Comparison of ENCODE assay signal across 10 mouse cellular contexts in the genomic region with DNA sequence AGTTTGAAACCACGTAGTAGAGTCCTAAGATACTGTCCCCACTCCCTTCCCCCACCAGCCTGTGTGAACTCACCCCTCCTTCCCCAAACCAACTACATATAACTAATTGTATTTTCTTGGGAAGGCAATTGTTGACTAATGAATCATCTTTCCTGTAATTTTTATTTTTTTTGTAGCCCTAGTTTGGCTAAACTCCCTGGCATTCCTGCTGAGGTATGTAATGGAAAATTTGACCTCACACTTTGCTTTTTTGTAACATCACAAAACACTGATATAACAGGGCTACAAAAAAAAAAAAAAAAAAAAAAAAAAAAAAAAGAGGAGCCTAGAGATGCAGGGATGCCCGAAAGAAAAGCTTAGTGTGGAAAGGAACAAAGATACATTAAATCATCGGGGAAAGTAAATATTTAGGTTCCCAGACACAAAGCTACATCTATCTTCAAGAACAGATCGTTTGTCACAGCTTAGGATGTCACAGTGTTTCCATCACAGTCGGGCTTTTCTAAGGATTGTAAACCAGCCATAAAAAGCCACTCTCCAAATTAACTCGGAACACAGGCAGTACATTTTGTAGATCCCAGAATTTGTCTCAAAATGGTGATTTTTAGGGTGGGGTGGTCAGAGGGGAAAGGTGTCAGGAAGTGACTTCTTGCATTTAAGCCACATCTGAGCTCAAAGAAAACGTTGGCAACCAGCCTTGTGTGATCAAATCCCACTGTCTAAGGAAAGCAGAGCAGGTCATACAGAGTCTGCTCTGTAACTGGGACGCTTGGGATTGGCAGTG.
A peak's percentile ranks its signal among the peaks of the same experiment; 100 is the strongest.
DNase-seq lines count a peak whose midpoint lies in the region; ATAC-seq and TF ChIP-seq lines count a peak whose summit lies in the region.
"Had no signal": no experiment of that assay in that cellular context is flagged by ENCODE, and none has a peak within 500 bp of the region (broad histone marks: within the 10 kb centered on the region; RNA-seq: fewer than 3 reads in every experiment).

No protein-coding gene starts in this region.

- no peak overlapping the region for H3K27ac ChIP-seq in midbrain, postnatal 0 days (ENCODE audit: low read depth, low read length)
- H3K27ac ChIP-seq: forebrain, embryonic 10.5 days had no signal

- no peak overlapping the region for H3K9ac ChIP-seq in midbrain, postnatal 0 days (replicated peaks; ENCODE audit: low read length, poor library complexity, severe bottlenecking)

- no peak for ATAC-seq in midbrain, postnatal 0 days (ENCODE audit: low FRiP score)

- DNase-seq in gastrocnemius, adult 18-20 months (ENCODE audit: low spot score): peak; percentile 75
- DNase-seq in gastrocnemius, postnatal 36 days: no peak
- peak; percentile 80 to 90 for DNase-seq in heart, adult 9 months (ENCODE audit: low spot score in 2 of 2)
- peak; percentile 79 for DNase-seq in kidney, adult 9 months
- DNase-seq in naive thymus-derived CD4-positive, alpha-beta T cell, adult 2 months (ENCODE audit: low read depth): peak; percentile 48
- no peak for DNase-seq in midbrain, postnatal 0 days (ENCODE audit: low spot score)
- no peak for DNase-seq in cerebellum, adult 9-11 months
- no peak for DNase-seq in left cerebral cortex, adult 11 months (ENCODE audit: low spot score)
- DNase-seq: layer of hippocampus, adult 9-11 months had no signal

- H3K4me1 ChIP-seq in midbrain, postnatal 0 days (ENCODE audit: insufficient read depth, low read length): no peaks in the 10 kb centered on the region

- no peak for TF ChIP-seq CTCF in midbrain, postnatal 0 days (IDR thresholded peaks at IDR 0.05)

- no peaks in the 10 kb centered on the region for H3K27me3 ChIP-seq in midbrain, postnatal 0 days (ENCODE audit: insufficient read depth, low read length)

- no peaks in the 10 kb centered on the region for H3K9me3 ChIP-seq in midbrain, postnatal 0 days (ENCODE audit: low read length)
- H3K9me3 ChIP-seq: forebrain, embryonic 10.5 days had no signal

- no peak overlapping the region for H3K4me2 ChIP-seq in midbrain, postnatal 0 days (ENCODE audit: low read depth, low read length, poor library complexity, severe bottlenecking)

- intact Hi-C loops in gastrocnemius, postnatal 36 days (cut with DNase I): no loop called here

- 67% methylated on average over 8 of the region's 8 CpGs for WGBS in midbrain, postnatal 0 days

- H3K36me3 ChIP-seq in midbrain, postnatal 0 days (ENCODE audit: insufficient read depth, low read length): no peaks in the 10 kb centered on the region
- H3K36me3 ChIP-seq: forebrain, embryonic 10.5 days had no signal

- H3K4me3 ChIP-seq in midbrain, postnatal 0 days (ENCODE audit: low read depth, low read length): no peak overlapping the region
- H3K4me3 ChIP-seq: forebrain, embryonic 10.5 days had no signal

Comparison
In these comparisons a context has a peak if more than half of its experiments do, and no peak if none do; other contexts are left out.
1. DNase-seq: peak in gastrocnemius, adult 18-20 months (single experiment), heart, adult 9 months (2 of 2), kidney, adult 9 months (single experiment) and naive thymus-derived CD4-positive, alpha-beta T cell, adult 2 months (single experiment); none in gastrocnemius, postnatal 36 days (0 of 2), midbrain, postnatal 0 days (single experiment), cerebellum, adult 9-11 months (single experiment) and left cerebral cortex, adult 11 months (single experiment).